25 mouse cellular contexts compared by ENCODE assay signal in the genomic region with DNA sequence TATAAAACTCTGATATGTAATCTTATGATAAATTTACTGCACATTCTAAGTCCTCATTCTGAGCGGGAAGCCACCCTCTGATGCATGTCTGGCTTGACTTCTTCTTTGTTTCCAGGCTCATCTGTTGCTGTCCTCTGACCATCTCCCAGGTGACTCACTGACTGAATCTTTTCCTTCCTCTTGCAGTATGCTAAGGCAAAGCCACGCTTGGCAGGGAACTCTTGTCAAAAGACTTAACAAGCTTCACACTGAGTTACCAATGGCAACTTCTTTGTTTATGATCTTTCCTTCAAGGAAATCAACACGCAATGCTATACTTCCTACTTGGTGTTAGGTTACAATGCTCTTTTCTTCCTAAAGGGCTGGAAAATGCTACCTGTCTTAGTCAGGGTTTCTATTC.
DNase-seq lines count a peak whose midpoint lies in the region; ATAC-seq and TF ChIP-seq lines count a peak whose summit lies in the region.
"Had no signal": no experiment of that assay in that cellular context is flagged by ENCODE, and none has a peak within 500 bp of the region (broad histone marks: within the 10 kb centered on the region; RNA-seq: fewer than 3 reads in every experiment).

No protein-coding gene starts in this region.

- H3K27ac ChIP-seq in stomach, embryonic 15.5 days, result 0 out of 2 replicates have a peak overlapping the region, but pooled peaks have one; percentile 31
- H3K27ac ChIP-seq in stomach, postnatal 0 days (replicated peaks), result no peak overlapping the region
- no peak overlapping the region; the same call in 1 of the 2 replicates for H3K27ac ChIP-seq in intestine, postnatal 0 days (ENCODE audit: low read depth, low read length)
- peak overlapping the region; percentile 73 for H3K27ac ChIP-seq in small intestine, adult 2 months (ENCODE audit: insufficient read depth, low read depth, low read length)
- no peak overlapping the region for H3K27ac ChIP-seq in kidney, adult 2 months (ENCODE audit: insufficient read depth, low read depth, low read length)
- H3K27ac ChIP-seq: embryonic facial prominence, embryonic 13.5 days; forebrain, embryonic 10.5 days; forebrain, embryonic 13.5 days; hindbrain, embryonic 14.5 days; hindbrain, postnatal 0 days had no signal

- no peak for TF ChIP-seq EP300 in stomach, postnatal 0 days (optimal IDR thresholded peaks at IDR 0.05)

- H3K9me3 ChIP-seq in stomach, embryonic 15.5 days, result no peaks in the 10 kb centered on the region
- no peaks in the 10 kb centered on the region for H3K9me3 ChIP-seq in stomach, postnatal 0 days (ENCODE audit: control insufficient read depth, low read length)
- H3K9me3 ChIP-seq in intestine, postnatal 0 days (ENCODE audit: control insufficient read depth), result no peaks in the 10 kb centered on the region
- H3K9me3 ChIP-seq: embryonic facial prominence, embryonic 13.5 days; forebrain, embryonic 10.5 days; forebrain, embryonic 13.5 days; G1E had no signal

- no peaks in the 10 kb centered on the region for H3K27me3 ChIP-seq in stomach, embryonic 15.5 days (replicated peaks)
- H3K27me3 ChIP-seq in stomach, postnatal 0 days (ENCODE audit: control insufficient read depth, insufficient read depth, low read length), result no peaks in the 10 kb centered on the region
- H3K27me3 ChIP-seq in intestine, postnatal 0 days (replicated peaks; ENCODE audit: control insufficient read depth, insufficient read depth, low read length), result no peaks in the 10 kb centered on the region
- H3K27me3 ChIP-seq in small intestine, adult 2 months (ENCODE audit: control insufficient read depth, insufficient read depth, low read length), result no peaks in the 10 kb centered on the region
- H3K27me3 ChIP-seq in kidney, adult 2 months (replicated peaks; ENCODE audit: control insufficient read depth, insufficient read depth, low read length), result no peaks in the 10 kb centered on the region
- H3K27me3 ChIP-seq: embryonic facial prominence, embryonic 13.5 days; forebrain, embryonic 13.5 days; Patski had no signal

- no peak overlapping the region for H3K4me3 ChIP-seq in stomach, embryonic 15.5 days (replicated peaks)
- no peak overlapping the region for H3K4me3 ChIP-seq in stomach, postnatal 0 days (ENCODE audit: low read depth, low read length)
- H3K4me3 ChIP-seq in intestine, postnatal 0 days (ENCODE audit: low read depth, low read length), result no peak overlapping the region
- H3K4me3 ChIP-seq in small intestine, adult 2 months (ENCODE audit: low read depth, low read length), result no peak overlapping the region
- H3K4me3 ChIP-seq in kidney, adult 2 months (ENCODE audit: insufficient read depth, low read depth, low read length), result no peak overlapping the region
- H3K4me3 ChIP-seq: embryonic facial prominence, embryonic 13.5 days; forebrain, embryonic 10.5 days; forebrain, embryonic 13.5 days had no signal

- H3K9ac ChIP-seq in stomach, embryonic 15.5 days, result no peak overlapping the region
- H3K9ac ChIP-seq in stomach, postnatal 0 days (ENCODE audit: low read length), result no peak overlapping the region
- H3K9ac ChIP-seq in intestine, postnatal 0 days (ENCODE audit: low read depth, low read length), result no peak overlapping the region
- H3K9ac ChIP-seq: embryonic facial prominence, embryonic 13.5 days; forebrain, embryonic 13.5 days; hindbrain, embryonic 14.5 days had no signal

- no peaks in the 10 kb centered on the region for H3K36me3 ChIP-seq in stomach, embryonic 15.5 days
- H3K36me3 ChIP-seq in stomach, postnatal 0 days (ENCODE audit: control insufficient read depth, insufficient read depth, low read length), result no peaks in the 10 kb centered on the region
- H3K36me3 ChIP-seq in intestine, postnatal 0 days (ENCODE audit: control insufficient read depth, insufficient read depth), result no peaks in the 10 kb centered on the region
- H3K36me3 ChIP-seq in small intestine, adult 2 months (ENCODE audit: control insufficient read depth, insufficient read depth, low read length), result no peaks in the 10 kb centered on the region
- H3K36me3 ChIP-seq in kidney, adult 2 months (ENCODE audit: control insufficient read depth, insufficient read depth, low read length), result no peaks in the 10 kb centered on the region
- H3K36me3 ChIP-seq: embryonic facial prominence, embryonic 13.5 days; forebrain, embryonic 10.5 days; G1E had no signal

- 58% methylated on average over 3 of the region's 3 CpGs for WGBS in stomach, embryonic 15.5 days
- 55% methylated on average over 3 of the region's 3 CpGs for WGBS in stomach, postnatal 0 days
- 55% methylated on average over 3 of the region's 3 CpGs for WGBS in intestine, postnatal 0 days
- 31% methylated on average over 3 of the region's 3 CpGs for WGBS in small intestine, adult 2 months
- 60% methylated on average over 3 of the region's 3 CpGs for WGBS in kidney, adult 2 months

- no peak for ATAC-seq in stomach, embryonic 15.5 days (ENCODE audit: insufficient read depth, low FRiP score, low read depth)
- no peak for ATAC-seq in stomach, postnatal 0 days (ENCODE audit: low FRiP score, low TSS enrichment)
- ATAC-seq in intestine, postnatal 0 days, result peak; percentile 61
- ATAC-seq: forebrain, embryonic 13.5 days; forebrain, embryonic 16.5 days; hindbrain, postnatal 0 days; Patski had no signal

- H3K4me1 ChIP-seq in stomach, embryonic 15.5 days, result no peaks in the 10 kb centered on the region
- no peaks in the 10 kb centered on the region for H3K4me1 ChIP-seq in stomach, postnatal 0 days (replicated peaks; ENCODE audit: control insufficient read depth, insufficient read depth)
- H3K4me1 ChIP-seq in intestine, postnatal 0 days (replicated peaks; ENCODE audit: control insufficient read depth, insufficient read depth, low read length), result no peaks in the 10 kb centered on the region
- H3K4me1 ChIP-seq in small intestine, adult 2 months (ENCODE audit: control insufficient read depth, insufficient read depth, insufficient read length, low read length), result peaks cover 11% of the 10 kb centered on the region; the same call in 1 of the 2 replicates
- H3K4me1 ChIP-seq in kidney, adult 2 months (ENCODE audit: control insufficient read depth, insufficient read depth, low read length), result no peaks in the 10 kb centered on the region
- H3K4me1 ChIP-seq: embryonic facial prominence, embryonic 13.5 days; forebrain, embryonic 13.5 days had no signal

- TF ChIP-seq POLR2A in small intestine, adult 2 months (IDR thresholded peaks at IDR 0.05; ENCODE audit: low read depth, low read length), result no peak
- TF ChIP-seq POLR2A in kidney, adult 2 months (IDR thresholded peaks at IDR 0.05; ENCODE audit: low read depth, low read length), result no peak

- DNase-seq in stomach, postnatal 0 days (ENCODE audit: low spot score), result no peak
- peak; percentile 4 for DNase-seq in induced T-regulatory cell, adult 2 months (ENCODE audit: low read depth)
- DNase-seq in kidney, adult 18-20 months, result no peak
- DNase-seq in right cerebral cortex, postnatal 14 days, result no peak
- DNase-seq in kidney, adult 2 months, result no peak
- DNase-seq: adrenal gland, postnatal 10 days; adrenal gland, postnatal 36 days; cerebellum, adult 18-20 months; cerebellum, adult 9-10 months; cerebellum, postnatal 25 days; gastrocnemius, postnatal 10 days; gastrocnemius, postnatal 36 days; heart, postnatal 4 days had no signal

- TF ChIP-seq CTCF in stomach, postnatal 0 days (IDR thresholded peaks at IDR 0.05; ENCODE audit: low read depth), result no peak
- TF ChIP-seq CTCF in intestine, postnatal 0 days (IDR thresholded peaks at IDR 0.05; ENCODE audit: low read depth), result no peak
- no peak for TF ChIP-seq CTCF in small intestine, adult 2 months (IDR thresholded peaks at IDR 0.05; ENCODE audit: extremely low read depth, insufficient read length, insufficient replicate concordance, low read depth, low read length)
- TF ChIP-seq CTCF in kidney, adult 2 months (conservative IDR thresholded peaks at IDR 0.05; ENCODE audit: insufficient read depth, insufficient read length, low read depth, low read length), result no peak

- no peak overlapping the region for H3K4me2 ChIP-seq in stomach, embryonic 15.5 days
- H3K4me2 ChIP-seq in stomach, postnatal 0 days (replicated peaks; ENCODE audit: low read depth), result no peak overlapping the region
- no peak overlapping the region for H3K4me2 ChIP-seq in intestine, postnatal 0 days (replicated peaks; ENCODE audit: low read depth)
- H3K4me2 ChIP-seq: embryonic facial prominence, embryonic 13.5 days; forebrain, embryonic 13.5 days; heart, embryonic 11.5 days; hindbrain, embryonic 14.5 days had no signal

Comparison
In these comparisons a context has a peak if more than half of its experiments do, and no peak if none do; other contexts are left out.
1. H3K27ac ChIP-seq: peak in stomach, embryonic 15.5 days (single experiment) and small intestine, adult 2 months (single experiment); none in stomach, postnatal 0 days (single experiment), intestine, postnatal 0 days (single experiment) and kidney, adult 2 months (single experiment).